Mouse (Mus musculus) testis, adult 10 weeks (tissue): Measurements from ENCODE around the gene Ube2r2. TPM values are rescaled to one million over a fixed set of nuclear protein-coding genes. Genes with fewer than 3 reads are reported as not detected.

Source experiments
- polyA plus RNA-seq: library from polyadenylated mRNA; stranded (reverse); fragments of 350-450 nt; fragmentation: Illumina TruSeq; extraction: RNeasy Lipid Tissue Mini Kit (QIAGEN cat#74804); gene quantifications from one replicate; pipeline ENCODE4 v1.2.3, GENCODE M21; 2014; ENCODE audit warnings: low read depth, low replicate concordance

Ube2r2 gene
- polyA plus RNA-seq, result 74.8 TPM

GRCm38 (mm10) chr4:41135711-41136453, at the start of gene Ube2r2:
Gene Ube2r2, plus strand, starts transcription at chr4:41135743.

GRCm38 (mm10) chr4:41097871-41098576, 37.5 kb upstream of the Ube2r2 start, which contains the start of gene Aqp3:
Gene Aqp3, minus strand, starts transcription at chr4:41098183.

GRCm38 (mm10) chr4:41124180-41124951, 11.2 kb upstream of the Ube2r2 start, which contains the start of gene Nol6:
Gene Nol6, minus strand, starts transcription at chr4:41124455.

Other genes starting within 250 kb of the Ube2r2 start
- gene Spink4, start 215.7 kb upstream of the Ube2r2 start, polyA plus RNA-seq, result not detected
- gene Bag1, start 187.4 kb upstream of the Ube2r2 start, polyA plus RNA-seq, result 901 TPM
- gene Chmp5, start 187.3 kb upstream of the Ube2r2 start, polyA plus RNA-seq, result 65.7 TPM
- 42.1 TPM for gene Nfx1, start 164.8 kb upstream of the Ube2r2 start, polyA plus RNA-seq
- 51.3 TPM for gene Aqp7, start 87.6 kb upstream of the Ube2r2 start, polyA plus RNA-seq
- gene Aqp3, start 37.6 kb upstream of the Ube2r2 start, polyA plus RNA-seq, result 0.38 TPM
- 1.7 TPM for gene Nol6, start 11.3 kb upstream of the Ube2r2 start, polyA plus RNA-seq
- gene Ubap2, start 139.4 kb downstream of the Ube2r2 start, polyA plus RNA-seq, result 176 TPM
- 47.3 TPM for gene Dcaf12, start 179.1 kb downstream of the Ube2r2 start, polyA plus RNA-seq
- gene Ubap1, start 213.3 kb downstream of the Ube2r2 start, polyA plus RNA-seq, result 72.6 TPM